Comparison of ENCODE assay signal across 17 mouse cellular contexts in genomic region chr12:83100848-83101247, GRCm38 (mm10).
DNase-seq lines count a peak whose midpoint lies in the region; ATAC-seq and TF ChIP-seq lines count a peak whose summit lies in the region.
"Had no signal": no experiment of that assay in that cellular context is flagged by ENCODE, and none has a peak within 500 bp of the region (broad histone marks: within the 10 kb centered on the region; RNA-seq: fewer than 3 reads in every experiment).

No protein-coding gene starts in this region.

- TF ChIP-seq EP300 in heart, adult 2 months (IDR thresholded peaks at IDR 0.05; ENCODE audit: insufficient read depth, low read depth, low read length) = no peak
- TF ChIP-seq EP300 in heart, postnatal 0 days (IDR thresholded peaks at IDR 0.05; ENCODE audit: low read depth) = no peak

- peak overlapping the region; percentile 76 for H3K27ac ChIP-seq in heart, adult 2 months
- H3K27ac ChIP-seq in heart, embryonic 14.5 days (replicated peaks in 1 of 2; ENCODE audit: control insufficient read depth in 1 of 2, insufficient read depth in 1 of 2, low read depth in 2 of 2, low read length in 2 of 2) = peak overlapping the region; percentile 33 to 55
- peak overlapping the region; percentile 9 for H3K27ac ChIP-seq in heart, postnatal 0 days (ENCODE audit: low read depth)
- H3K27ac ChIP-seq: forebrain, embryonic 13.5 days; hindbrain, embryonic 14.5 days; limb, embryonic 12.5 days; midbrain, embryonic 13.5 days had no signal

- 38% methylated on average over 7 of the region's 7 CpGs for WGBS in heart, adult 2 months
- 18% methylated on average over 7 of the region's 7 CpGs for WGBS in heart, embryonic 14.5 days
- WGBS in heart, postnatal 0 days = 22% methylated on average over 7 of the region's 7 CpGs

- peaks cover 1% of the 10 kb centered on the region; the same call in 1 of the 2 replicates for H3K4me1 ChIP-seq in heart, adult 2 months (ENCODE audit: control insufficient read depth, insufficient read depth, low read length)
- peaks cover 12 to 18% of the 10 kb centered on the region in 2 experiments for H3K4me1 ChIP-seq in heart, embryonic 14.5 days (ENCODE audit: control insufficient read depth in 2 of 2, insufficient read depth in 2 of 2, low read length in 2 of 2)
- H3K4me1 ChIP-seq in heart, postnatal 0 days (ENCODE audit: control insufficient read depth, insufficient read depth) = no peaks in the 10 kb centered on the region
- H3K4me1 ChIP-seq: forebrain, embryonic 13.5 days; limb, embryonic 12.5 days had no signal

- no peak overlapping the region for H3K4me3 ChIP-seq in heart, adult 2 months
- H3K4me3 ChIP-seq in heart, embryonic 14.5 days (ENCODE audit: control insufficient read depth in 1 of 2, insufficient read depth in 1 of 2, low read depth in 1 of 2, low read length in 2 of 2) = no peak overlapping the region
- H3K4me3 ChIP-seq in heart, postnatal 0 days (ENCODE audit: low read depth, low read length) = no peak overlapping the region
- H3K4me3 ChIP-seq: forebrain, embryonic 13.5 days; limb, embryonic 12.5 days; megakaryocyte, embryonic 14.5 days; midbrain, embryonic 13.5 days had no signal

- no peak for ATAC-seq in heart, embryonic 14.5 days (ENCODE audit: insufficient number of reproducible peaks, insufficient read depth, low FRiP score, low read depth)
- 0 out of 2 replicates have a peak, but pooled peaks have one; percentile 25 for ATAC-seq in heart, postnatal 0 days (ENCODE audit: insufficient read depth, low read depth)
- ATAC-seq: forebrain, embryonic 13.5 days; midbrain, embryonic 13.5 days had no signal

- no peaks in the 10 kb centered on the region for H3K36me3 ChIP-seq in heart, adult 2 months (ENCODE audit: control insufficient read depth, insufficient read depth, low read length)
- H3K36me3 ChIP-seq in heart, embryonic 14.5 days (ENCODE audit: control insufficient read depth, insufficient read depth, low read length) = no peaks in the 10 kb centered on the region
- no peaks in the 10 kb centered on the region for H3K36me3 ChIP-seq in heart, postnatal 0 days (replicated peaks; ENCODE audit: control insufficient read depth, insufficient read depth, low read length)
- H3K36me3 ChIP-seq: limb, embryonic 12.5 days; midbrain, embryonic 13.5 days had no signal

- H3K27me3 ChIP-seq in heart, adult 2 months (ENCODE audit: control insufficient read depth, insufficient read depth, low read length) = no peaks in the 10 kb centered on the region
- H3K27me3 ChIP-seq in heart, embryonic 14.5 days (ENCODE audit: control insufficient read depth, insufficient read depth, low read length) = no peaks in the 10 kb centered on the region
- H3K27me3 ChIP-seq in heart, postnatal 0 days (ENCODE audit: control insufficient read depth, insufficient read depth, low read length) = no peaks in the 10 kb centered on the region
- H3K27me3 ChIP-seq: forebrain, embryonic 13.5 days; limb, embryonic 12.5 days; midbrain, embryonic 13.5 days had no signal

- no peak overlapping the region for H3K4me2 ChIP-seq in heart, embryonic 14.5 days (ENCODE audit: low read length)
- no peak overlapping the region for H3K4me2 ChIP-seq in heart, postnatal 0 days (ENCODE audit: low read depth, low read length)
- H3K4me2 ChIP-seq: forebrain, embryonic 13.5 days; hindbrain, embryonic 14.5 days; limb, embryonic 12.5 days; liver, embryonic 11.5 days; midbrain, embryonic 13.5 days had no signal

- intact Hi-C loops in heart, adult 2 months (cut with DNase I) = no loop called here
- intact Hi-C loops in heart, postnatal 36 days (cut with DNase I) = no loop called here
- intact Hi-C loops in heart, postnatal 25 days (cut with DNase I) = no loop called here
- intact Hi-C loops in left cerebral cortex, postnatal 36 days (cut with DNase I) = no loop called here

- DNase-seq in heart, adult 2 months = no peak
- DNase-seq in heart, postnatal 36 days = no peak
- no peak for DNase-seq in heart, postnatal 25 days (ENCODE audit: low spot score)
- DNase-seq in heart, postnatal 0 days (ENCODE audit: low spot score) = no peak
- DNase-seq in left cerebral cortex, postnatal 36 days (ENCODE audit: low spot score in 2 of 2) = no peak
- DNase-seq in MN1 (ENCODE audit: low spot score) = no peak
- DNase-seq: cerebellum, adult 8-10 months; thymus, adult 2 months; thymus, postnatal 36 days had no signal

- no peak overlapping the region for H3K9ac ChIP-seq in heart, adult 2 months (ENCODE audit: low read depth, low read length)
- no peak overlapping the region for H3K9ac ChIP-seq in heart, embryonic 14.5 days (ENCODE audit: low read length)
- H3K9ac ChIP-seq in heart, postnatal 0 days (replicated peaks; ENCODE audit: low read depth, low read length) = no peak overlapping the region
- H3K9ac ChIP-seq: forebrain, embryonic 13.5 days; hindbrain, embryonic 14.5 days; limb, embryonic 12.5 days; liver, postnatal 0 days; midbrain, embryonic 13.5 days had no signal

- no peaks in the 10 kb centered on the region for H3K9me3 ChIP-seq in heart, embryonic 14.5 days (ENCODE audit: control insufficient read depth, low read length)
- H3K9me3 ChIP-seq in heart, postnatal 0 days (replicated peaks; ENCODE audit: control insufficient read depth, low read length) = no peaks in the 10 kb centered on the region
- H3K9me3 ChIP-seq: forebrain, embryonic 13.5 days; limb, embryonic 12.5 days; midbrain, embryonic 13.5 days had no signal

- no peak for TF ChIP-seq CTCF in heart, adult 2 months (IDR thresholded peaks at IDR 0.05)
- TF ChIP-seq CTCF in heart, postnatal 0 days (IDR thresholded peaks at IDR 0.05; ENCODE audit: low read depth) = no peak

- no peak for TF ChIP-seq POLR2A in heart, adult 2 months (IDR thresholded peaks at IDR 0.05; ENCODE audit: insufficient read depth, low read depth, low read length)

- H3K79me2 ChIP-seq in heart, adult 2 months (replicated peaks; ENCODE audit: control insufficient read depth, insufficient read depth, low read length) = no peaks in the 10 kb centered on the region

Comparison
In these comparisons a context has a peak if more than half of its experiments do, and no peak if none do; other contexts are left out.
1. H3K27ac ChIP-seq: peak in every context shown above with its lines; median percentile 76 in heart, adult 2 months; 44 in heart, embryonic 14.5 days; 9 in heart, postnatal 0 days.